Mouse (Mus musculus): ENCODE measurements around the gene H2-M5. TPM values are rescaled to one million over a fixed set of nuclear protein-coding genes. Genes with fewer than 3 reads are reported as not detected.
"Not testable (repeated sequence)": the region's sequence is repeated elsewhere in the genome, so short reads cannot be mapped to it uniquely, and the experiment has no call there.

H2-M5 gene
- total RNA-seq, 2 experiments from 2014 or later = not detected

DNA sequence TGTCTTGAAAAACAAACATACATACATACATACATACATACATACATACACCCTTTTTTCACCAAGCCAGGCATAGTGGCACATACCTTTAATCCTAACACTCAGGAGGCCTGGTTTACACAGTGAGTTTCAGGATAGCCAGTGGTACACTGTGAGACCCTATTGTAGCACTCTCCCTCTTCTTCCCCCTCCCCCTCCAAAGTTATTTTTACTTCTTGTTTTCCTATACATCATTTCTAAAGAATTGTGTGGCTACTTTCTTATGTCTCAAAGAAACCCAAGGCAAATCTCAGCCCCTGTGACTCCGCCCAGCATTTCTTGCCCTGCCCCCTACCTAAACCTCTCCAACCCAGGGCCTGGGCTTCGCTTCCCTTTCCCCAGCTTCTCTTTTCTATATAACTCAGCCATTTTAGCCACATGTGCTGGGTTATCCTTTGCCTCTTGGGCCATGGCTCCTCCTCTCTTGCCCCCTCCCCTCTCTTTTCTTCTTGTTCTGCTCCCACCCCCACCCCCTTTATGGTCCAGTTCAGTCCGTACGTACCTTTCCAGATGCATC lies 4.5 kb upstream of the H2-M5 start:
- no peak for DNase-seq (ENCODE audit: low spot score in 2 of 2)

- DNase-seq (ENCODE audit: low spot score in 2 of 2) = no peak
Observed at GRCm38 (mm10) chr17:36992336-36993104, 3.2 kb upstream of the H2-M5 start.

GRCm38 (mm10) chr17:36990630-36991029 lies 1.3 kb upstream of the H2-M5 start:
- DNase-seq (ENCODE audit: low spot score in 2 of 2) = not testable (repeated sequence)

DNA sequence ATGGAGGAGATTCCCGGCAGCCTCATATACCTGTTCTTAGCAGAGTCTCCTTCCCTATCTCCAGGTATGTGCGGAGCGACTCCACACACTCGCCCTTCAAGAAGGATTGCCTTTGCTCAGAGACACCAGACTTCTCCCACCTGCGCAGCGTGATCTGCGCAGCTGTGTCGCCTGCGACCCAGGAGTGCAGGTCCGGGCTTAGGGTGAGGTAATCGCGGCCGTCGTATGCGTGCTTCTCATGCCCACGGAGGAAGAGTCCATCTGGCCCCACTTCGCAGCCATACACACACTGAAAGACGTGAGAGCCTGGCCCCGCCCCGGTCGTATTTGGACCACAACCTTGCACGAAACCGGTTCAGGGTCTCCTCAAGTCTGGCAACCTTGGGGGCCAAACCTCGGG lies 862 bp downstream of the H2-M5 start:
- no peak for DNase-seq (ENCODE audit: low spot score in 2 of 2)

GRCm38 (mm10) chr17:36982253-36983155 lies 6.8 kb downstream of the H2-M5 start:
- no peak for DNase-seq (ENCODE audit: low spot score in 2 of 2)

DNA sequence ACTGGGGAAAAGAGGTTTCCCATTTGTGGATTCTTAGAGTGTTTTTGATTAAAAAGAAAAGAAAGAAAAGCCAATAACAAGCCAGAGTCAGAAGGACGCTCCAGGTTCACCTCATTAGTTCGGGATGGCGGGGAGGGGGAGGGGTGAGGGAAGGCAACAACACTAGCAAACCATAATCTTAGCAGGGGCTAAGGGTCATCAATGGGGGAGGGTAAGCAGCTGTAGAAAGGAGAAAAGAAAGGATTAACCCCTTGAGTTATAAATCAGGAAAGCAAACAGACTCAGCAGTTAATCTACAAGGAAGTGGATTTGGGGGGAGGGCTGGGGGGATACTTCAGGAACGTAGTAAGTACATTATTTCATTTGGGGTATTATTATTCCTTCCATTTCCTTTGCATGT lies 7.5 kb downstream of the H2-M5 start:
- DNase-seq (ENCODE audit: low spot score in 2 of 2) = no peak

DNA sequence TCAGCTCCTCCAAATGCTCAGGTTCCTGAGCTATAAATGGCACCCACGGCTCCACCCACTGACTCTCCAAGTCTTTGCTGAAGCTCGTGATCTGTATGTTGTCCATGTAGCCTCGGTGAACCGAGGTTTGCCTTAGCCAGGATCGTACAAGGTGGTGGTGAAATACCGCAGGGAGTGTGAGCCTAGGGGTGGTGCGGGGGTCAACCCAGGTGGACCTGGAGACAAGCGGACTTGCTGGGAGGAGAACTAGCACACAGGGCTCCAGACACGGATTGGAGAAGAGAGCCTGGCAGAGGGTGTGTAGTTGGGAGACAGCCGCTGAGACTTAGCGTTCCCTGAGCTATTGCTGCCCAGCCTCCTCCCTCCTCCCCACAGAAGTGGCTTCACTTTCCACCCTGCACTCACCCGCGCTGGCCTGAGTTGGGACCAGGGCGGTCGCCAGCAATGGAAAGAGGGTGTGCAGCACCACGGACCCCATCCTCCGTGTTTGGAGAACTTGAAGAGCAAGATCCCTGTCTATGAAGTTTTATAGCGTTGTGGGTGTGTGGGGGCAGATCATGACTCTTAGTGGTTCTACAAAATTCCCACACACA lies 8.0 kb downstream of the H2-M5 start, which contains the start of gene 2410137M14Rik:
2410137M14Rik (minus strand) TSS at position 17 of the 593 bp plus-strand sequence.
- no peak for DNase-seq (ENCODE audit: low spot score in 2 of 2)

- DNase-seq (ENCODE audit: low spot score in 2 of 2) = no peak
Observed at GRCm38 (mm10) chr17:36973271-36973787, 16.0 kb downstream of the H2-M5 start.

GRCm38 (mm10) chr17:36972791-36973190 lies 16.5 kb downstream of the H2-M5 start:
- DNase-seq (ENCODE audit: low spot score in 2 of 2) = no peak

DNA sequence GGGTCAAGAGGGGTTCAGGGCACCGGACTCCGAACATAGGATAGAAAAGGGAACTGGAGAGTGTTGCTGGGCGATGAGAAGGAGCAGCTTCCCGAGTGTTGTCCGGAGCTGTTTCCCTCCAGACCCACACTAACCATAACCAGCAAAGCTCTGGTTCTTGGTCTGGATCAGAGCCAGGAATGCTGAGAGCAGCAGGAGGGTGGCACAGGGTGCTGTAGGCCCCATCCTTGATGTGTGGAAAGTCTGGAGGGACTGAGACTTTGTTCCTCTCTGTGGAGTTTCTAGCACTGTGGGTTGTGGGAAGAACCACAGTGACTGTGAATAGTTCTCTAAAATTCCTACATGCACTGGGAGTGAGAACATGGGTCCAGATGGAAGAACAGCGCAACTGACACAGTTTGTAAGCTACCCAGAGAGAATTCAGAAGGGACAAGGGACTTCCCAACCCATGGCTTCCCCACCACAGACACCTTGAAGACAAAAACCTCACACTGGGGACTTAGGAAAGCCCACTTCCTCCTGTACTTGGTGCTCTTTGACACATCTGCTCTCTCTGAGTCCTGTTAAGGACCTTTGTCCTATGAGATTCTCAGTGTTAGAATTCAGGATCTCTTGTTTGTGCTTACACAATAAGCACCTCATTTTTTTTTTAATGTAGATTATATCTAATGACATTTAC lies 18.0 kb downstream of the H2-M5 start:
- DNase-seq (ENCODE audit: low spot score in 2 of 2) = no peak

GRCm38 (mm10) chr17:36970316-36970890 lies 18.9 kb downstream of the H2-M5 start:
- DNase-seq (ENCODE audit: low spot score in 2 of 2) = no peak

- DNase-seq (ENCODE audit: low spot score in 2 of 2) = no peak
Observed at GRCm38 (mm10) chr17:36966875-36967274, 22.5 kb downstream of the H2-M5 start.

- DNase-seq (ENCODE audit: low spot score in 2 of 2) = no peak
Observed at GRCm38 (mm10) chr17:36961125-36961524, 28.2 kb downstream of the H2-M5 start.

- DNase-seq (ENCODE audit: low spot score in 2 of 2) = no peak
Observed at GRCm38 (mm10) chr17:36958884-36959283, 30.5 kb downstream of the H2-M5 start.

GRCm38 (mm10) chr17:36957999-36958743 lies 31.2 kb downstream of the H2-M5 start, which contains the start of the genes Znrd1 and Znrd1as:
Gene Znrd1, minus strand, starts transcription at chr17:36958559.
Gene Znrd1as, plus strand, starts transcription at chr17:36958592.
- DNase-seq (ENCODE audit: low spot score in 2 of 2) = peak; percentile 83 to 88

- DNase-seq (ENCODE audit: low spot score in 2 of 2) = no peak
Observed at GRCm38 (mm10) chr17:36953062-36953461, 36.3 kb downstream of the H2-M5 start.

DNA sequence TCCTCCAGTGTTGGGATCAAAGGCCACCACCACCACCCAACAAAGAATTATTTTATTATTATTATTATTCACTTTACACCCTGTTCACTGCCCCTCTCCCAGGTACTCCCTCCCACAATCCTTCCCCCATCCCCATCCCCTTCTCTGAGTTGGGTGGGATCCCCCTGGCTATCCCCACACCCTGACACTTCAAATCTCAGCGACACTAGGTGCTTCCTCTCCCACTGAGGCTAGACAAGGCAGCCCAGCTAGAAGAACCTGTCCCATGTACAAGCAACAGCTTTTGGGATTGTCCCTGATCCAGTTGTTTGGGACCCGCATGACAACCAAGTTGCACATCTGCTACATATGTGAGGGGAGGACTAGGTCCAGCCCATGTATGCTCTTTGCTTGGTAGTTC lies 36.7 kb downstream of the H2-M5 start:
- DNase-seq (ENCODE audit: low spot score in 2 of 2) = no peak

DNA sequence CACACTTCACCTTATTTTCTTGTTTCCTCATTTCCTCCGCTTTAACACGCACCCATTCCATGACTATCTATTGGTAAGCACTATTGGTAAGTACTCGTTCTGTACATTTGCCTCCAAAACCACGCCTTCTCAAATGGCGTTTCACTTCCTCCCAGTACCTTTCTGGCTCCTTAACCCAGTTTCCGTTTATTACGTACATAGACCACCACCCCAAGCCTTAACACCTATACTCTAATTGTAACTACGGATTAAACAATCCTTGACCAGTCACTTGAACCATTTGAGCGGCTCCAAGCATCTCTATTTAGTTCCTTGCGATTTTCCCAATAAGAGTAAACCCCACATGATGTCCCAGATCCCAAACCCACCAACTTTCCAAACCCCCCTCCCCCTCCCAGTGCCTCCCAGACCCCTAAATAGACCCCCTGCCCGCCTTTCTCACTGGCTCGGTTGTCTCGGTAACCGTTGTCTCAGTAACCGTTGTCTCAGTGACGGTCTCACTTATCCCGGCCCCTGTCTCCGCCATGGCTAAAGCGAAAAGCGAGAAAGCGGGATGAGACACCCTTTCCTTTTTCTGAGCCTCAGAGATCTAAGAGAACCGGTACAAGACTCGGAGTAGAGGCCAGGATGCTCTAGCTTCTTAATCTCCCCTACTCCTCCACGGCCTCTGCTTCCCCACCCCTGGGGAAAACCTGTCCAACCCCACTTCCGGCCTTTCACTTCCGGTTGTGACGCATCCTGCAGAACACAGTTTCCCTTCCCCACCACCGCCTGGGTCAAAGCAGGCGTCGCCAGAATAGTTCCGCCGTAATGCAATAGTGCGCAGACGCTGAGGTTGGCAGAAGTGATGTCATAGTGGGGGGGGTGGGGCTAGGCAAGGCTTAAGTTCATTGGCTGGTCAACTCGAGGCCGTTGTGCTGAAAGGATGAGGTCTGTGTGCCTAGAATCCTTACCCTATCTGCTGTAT lies 38.1 kb downstream of the H2-M5 start, which contains the start of gene Ppp1r11:
Ppp1r11 (minus strand) TSS at position 761 of the 967 bp plus-strand sequence.
- DNase-seq (ENCODE audit: low spot score in 2 of 2) = peak; percentile 88 to 89
